Mouse (Mus musculus) heart, adult 11 months (tissue): ENCODE measurements around the gene Vrk1.

Source experiments
- DNase-seq: peaks from one replicate; pipeline ENCODE4 v3.0.0; 2022

Vrk1 gene

GRCm38 (mm10) chr12:106001775-106002174, 8.3 kb upstream of the Vrk1 start:
- no peak for DNase-seq

GRCm38 (mm10) chr12:106004719-106005118, 5.3 kb upstream of the Vrk1 start:
- DNase-seq = no peak

GRCm38 (mm10) chr12:106006218-106006617, 3.8 kb upstream of the Vrk1 start:
- DNase-seq = no peak

GRCm38 (mm10) chr12:106008348-106009050, 1.5 kb upstream of the Vrk1 start:
- DNase-seq = peak; percentile 97

- DNase-seq = peak; percentile 90
Measured at GRCm38 (mm10) chr12:106009122-106009870, 732 bp upstream of the Vrk1 start.

GRCm38 (mm10) chr12:106012161-106012560, 2.1 kb downstream of the Vrk1 start:
- no peak for DNase-seq

GRCm38 (mm10) chr12:106016265-106017012, 6.4 kb downstream of the Vrk1 start:
- DNase-seq = no peak

GRCm38 (mm10) chr12:106020063-106020462, 10.0 kb downstream of the Vrk1 start:
- DNase-seq = no peak

- DNase-seq = no peak
Measured at GRCm38 (mm10) chr12:106023652-106024051, 13.6 kb downstream of the Vrk1 start.

GRCm38 (mm10) chr12:106025416-106025815, 15.4 kb downstream of the Vrk1 start:
- peak; percentile 93 for DNase-seq

- DNase-seq = no peak
Measured at GRCm38 (mm10) chr12:106026385-106027134, 16.5 kb downstream of the Vrk1 start.

- DNase-seq = no peak
Measured at GRCm38 (mm10) chr12:106027372-106027771, 17.3 kb downstream of the Vrk1 start.

GRCm38 (mm10) chr12:106029582-106029981, 19.6 kb downstream of the Vrk1 start:
- no peak for DNase-seq

GRCm38 (mm10) chr12:106030146-106030745, 20.2 kb downstream of the Vrk1 start:
- DNase-seq = no peak

- peak; percentile 85 for DNase-seq
Measured at GRCm38 (mm10) chr12:106030796-106031195, 20.8 kb downstream of the Vrk1 start.

- DNase-seq = no peak
Measured at GRCm38 (mm10) chr12:106031916-106032315, 21.9 kb downstream of the Vrk1 start.

- no peak for DNase-seq
Measured at GRCm38 (mm10) chr12:106032361-106032760, 22.3 kb downstream of the Vrk1 start.

- DNase-seq = no peak
Measured at GRCm38 (mm10) chr12:106034267-106034666, 24.2 kb downstream of the Vrk1 start.

- DNase-seq = no peak
Measured at GRCm38 (mm10) chr12:106034761-106035160, 24.7 kb downstream of the Vrk1 start.

GRCm38 (mm10) chr12:106040259-106040658, 30.2 kb downstream of the Vrk1 start:
- no peak for DNase-seq

GRCm38 (mm10) chr12:106046143-106046795, 36.2 kb downstream of the Vrk1 start:
- DNase-seq = no peak

- no peak for DNase-seq
Measured at GRCm38 (mm10) chr12:106052271-106052670, 42.2 kb downstream of the Vrk1 start.
